Mouse (Mus musculus): ENCODE measurements around the gene Wdr81.

- TF ChIP-seq CTCF (IDR thresholded peaks at IDR 0.05; ENCODE audit: low read depth), result peak; percentile 47
- no peak for TF ChIP-seq EP300 (IDR thresholded peaks at IDR 0.05; ENCODE audit: low read depth)
Measured at GRCm38 (mm10) chr11:75406865-75407264, 47.7 kb downstream of the Wdr81 start.
